Mouse (Mus musculus): Measurements from ENCODE around the gene Commd9. TPM values are rescaled to one million over a fixed set of nuclear protein-coding genes. Genes with fewer than 3 reads are reported as not detected.

Gene Commd9
- polyA plus RNA-seq (2012; ENCODE audit: insufficient read depth, insufficient read length, missing spikeins) = 24.9 and 29.8 TPM in 2 replicates

GRCm38 (mm10) chr2:101885768-101886438 lies at the start of gene Commd9:
TSS of gene Commd9 (plus strand) at chr2:101886247.
- Histone ChIP-seq H3K4me3 (ENCODE audit: insufficient read depth, low read length) (peak within 1 kb of the TSS; percentile 71), H3K27ac (ENCODE audit: insufficient read depth, low read depth, low read length) (peak within 1 kb of the TSS; percentile 27), H3K4me1 (ENCODE audit: control insufficient read depth, insufficient read depth, low read length) (peaks cover 34% of the 10 kb centered on the region)
- no peak for TF ChIP-seq CTCF (IDR thresholded peaks at IDR 0.05; ENCODE audit: low read depth, low read length)
- TF ChIP-seq POLR2A (IDR thresholded peaks at IDR 0.05; ENCODE audit: borderline replicate concordance, low read depth, low read length) = no peak

GRCm38 (mm10) chr2:101842756-101843155 lies 43.3 kb upstream of the Commd9 start:
- Histone ChIP-seq H3K4me3 (ENCODE audit: insufficient read depth, low read length) (no peak overlapping the region), H3K4me1 (ENCODE audit: control insufficient read depth, insufficient read depth, low read length) (no peaks in the 10 kb centered on the region), H3K27ac (ENCODE audit: insufficient read depth, low read depth, low read length) (no peak overlapping the region)
- TF ChIP-seq POLR2A (IDR thresholded peaks at IDR 0.05; ENCODE audit: borderline replicate concordance, low read depth, low read length) (no peak), CTCF (IDR thresholded peaks at IDR 0.05; ENCODE audit: low read depth, low read length) (no peak)

DNA sequence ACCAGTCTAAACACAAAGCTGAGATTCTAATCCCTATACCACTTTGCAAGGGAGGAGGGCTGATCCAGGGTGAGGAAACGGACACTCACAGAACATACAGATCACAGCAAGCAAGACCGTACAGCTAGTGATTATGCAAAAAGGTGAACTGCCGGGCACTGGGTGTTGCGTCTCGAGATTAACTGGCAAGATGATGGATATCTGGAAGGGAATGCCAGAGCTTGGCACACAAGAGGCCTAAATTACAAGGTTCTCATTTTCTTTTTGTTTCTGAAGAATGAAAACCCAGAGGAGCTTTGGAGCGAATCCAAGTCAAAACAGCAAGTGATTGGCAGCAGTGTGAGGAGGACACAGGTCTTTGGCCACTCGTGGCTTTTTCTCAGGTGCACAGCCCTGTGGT lies 31.3 kb upstream of the Commd9 start:
- Histone ChIP-seq H3K4me3 (ENCODE audit: insufficient read depth, low read length) (no peak overlapping the region), H3K4me1 (ENCODE audit: control insufficient read depth, insufficient read depth, low read length) (peaks cover 6% of the 10 kb centered on the region; the same call in 1 of the 2 replicates), H3K27ac (ENCODE audit: insufficient read depth, low read depth, low read length) (no peak overlapping the region)
- no peak for TF ChIP-seq POLR2A (IDR thresholded peaks at IDR 0.05; ENCODE audit: borderline replicate concordance, low read depth, low read length)
- no peak for TF ChIP-seq CTCF (IDR thresholded peaks at IDR 0.05; ENCODE audit: low read depth, low read length)

- Histone ChIP-seq H3K27ac (ENCODE audit: insufficient read depth, low read depth, low read length) (no peak overlapping the region), H3K4me3 (ENCODE audit: insufficient read depth, low read length) (no peak overlapping the region), H3K4me1 (ENCODE audit: control insufficient read depth, insufficient read depth, low read length) (peaks cover 6% of the 10 kb centered on the region; the same call in 1 of the 2 replicates)
- TF ChIP-seq POLR2A (IDR thresholded peaks at IDR 0.05; ENCODE audit: borderline replicate concordance, low read depth, low read length) (no peak), CTCF (IDR thresholded peaks at IDR 0.05; ENCODE audit: low read depth, low read length) (no peak)
Observed at GRCm38 (mm10) chr2:101856174-101856573, 29.9 kb upstream of the Commd9 start.

DNA sequence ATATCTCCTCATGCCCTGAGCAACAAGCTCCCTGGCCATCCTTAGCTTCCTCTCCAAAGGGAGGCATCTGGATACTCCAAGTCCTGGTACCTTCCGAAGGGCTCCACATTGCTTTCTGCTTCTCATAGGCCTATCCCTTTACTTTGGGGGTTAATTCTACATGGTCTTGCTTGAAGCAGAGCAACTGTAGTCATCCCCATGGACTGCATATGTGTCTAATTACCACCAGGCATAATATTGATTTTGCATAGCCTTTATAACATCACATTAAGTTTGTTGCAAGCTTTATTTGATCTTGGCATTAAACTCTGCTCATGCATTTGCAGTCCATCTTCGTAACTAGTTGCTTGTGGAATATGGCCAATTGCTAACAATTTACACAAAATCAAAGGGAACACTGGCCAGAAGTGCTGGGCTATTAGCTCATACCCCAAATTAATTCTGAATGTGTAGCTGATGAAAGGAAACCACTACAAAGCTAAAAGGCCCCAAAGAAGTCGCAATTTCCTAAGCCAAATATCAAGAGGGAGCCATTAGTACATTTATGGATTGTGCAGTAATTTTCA lies 25.0 kb upstream of the Commd9 start:
- peaks cover 5% of the 10 kb centered on the region; the same call in 1 of the 2 replicates for H3K4me1 ChIP-seq (ENCODE audit: control insufficient read depth, insufficient read depth, low read length)
- H3K4me3 ChIP-seq (ENCODE audit: insufficient read depth, low read length) = no peak overlapping the region
- TF ChIP-seq POLR2A (IDR thresholded peaks at IDR 0.05; ENCODE audit: borderline replicate concordance, low read depth, low read length) (no peak), CTCF (IDR thresholded peaks at IDR 0.05; ENCODE audit: low read depth, low read length) (no peak)
- no peak overlapping the region for H3K27ac ChIP-seq (ENCODE audit: insufficient read depth, low read depth, low read length)

- Histone ChIP-seq H3K4me1 (ENCODE audit: control insufficient read depth, insufficient read depth, low read length) (0 out of 2 replicates have a peak, but pooled peaks cover 2% of the 10 kb centered on the region), H3K27ac (ENCODE audit: insufficient read depth, low read depth, low read length) (no peak overlapping the region), H3K4me3 (ENCODE audit: insufficient read depth, low read length) (no peak overlapping the region)
- TF ChIP-seq POLR2A (IDR thresholded peaks at IDR 0.05; ENCODE audit: borderline replicate concordance, low read depth, low read length) (no peak), CTCF (IDR thresholded peaks at IDR 0.05; ENCODE audit: low read depth, low read length) (no peak)
Observed at GRCm38 (mm10) chr2:101862219-101863123, 23.6 kb upstream of the Commd9 start.

GRCm38 (mm10) chr2:101868683-101869082 lies 17.4 kb upstream of the Commd9 start:
- no peak for TF ChIP-seq CTCF (IDR thresholded peaks at IDR 0.05; ENCODE audit: low read depth, low read length)
- no peak for TF ChIP-seq POLR2A (IDR thresholded peaks at IDR 0.05; ENCODE audit: borderline replicate concordance, low read depth, low read length)
- Histone ChIP-seq H3K4me3 (ENCODE audit: insufficient read depth, low read length) (no peak overlapping the region), H3K27ac (ENCODE audit: insufficient read depth, low read depth, low read length) (no peak overlapping the region), H3K4me1 (ENCODE audit: control insufficient read depth, insufficient read depth, low read length) (peaks cover 5% of the 10 kb centered on the region; the same call in 1 of the 2 replicates)

DNA sequence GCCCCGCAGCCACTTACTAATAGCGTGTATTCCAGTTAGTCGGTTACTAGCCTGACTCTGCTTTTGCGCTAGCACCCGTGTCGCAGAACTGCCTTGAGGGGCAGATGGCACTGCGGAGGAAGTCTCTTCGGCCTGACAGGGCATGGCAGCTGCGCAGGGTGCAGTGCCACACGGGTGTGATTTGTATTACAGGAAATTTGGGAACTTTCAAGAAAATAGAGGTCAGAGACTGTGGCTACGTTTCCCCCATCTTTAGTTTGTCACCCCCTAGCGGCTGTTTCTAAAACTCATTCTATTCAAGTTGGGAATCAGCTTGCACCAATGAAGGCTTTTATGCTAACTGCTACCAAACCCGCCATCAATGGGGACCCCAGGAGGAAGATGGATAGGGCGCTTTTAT lies 14.9 kb upstream of the Commd9 start:
- TF ChIP-seq CTCF (IDR thresholded peaks at IDR 0.05; ENCODE audit: low read depth, low read length) = peak; percentile 48; the same call in 1 of the 2 replicates
- no peak for TF ChIP-seq POLR2A (IDR thresholded peaks at IDR 0.05; ENCODE audit: borderline replicate concordance, low read depth, low read length)
- no peak overlapping the region for H3K27ac ChIP-seq (ENCODE audit: insufficient read depth, low read depth, low read length)
- no peak overlapping the region for H3K4me3 ChIP-seq (ENCODE audit: insufficient read depth, low read length)
- peaks cover 5% of the 10 kb centered on the region; the same call in 1 of the 2 replicates for H3K4me1 ChIP-seq (ENCODE audit: control insufficient read depth, insufficient read depth, low read length)

- peak overlapping the region; percentile 23 for H3K4me3 ChIP-seq (ENCODE audit: insufficient read depth, low read length)
- TF ChIP-seq POLR2A (IDR thresholded peaks at IDR 0.05; ENCODE audit: borderline replicate concordance, low read depth, low read length) (no peak), CTCF (IDR thresholded peaks at IDR 0.05; ENCODE audit: low read depth, low read length) (no peak)
- H3K27ac ChIP-seq (ENCODE audit: insufficient read depth, low read depth, low read length) = peak overlapping the region; percentile 49
- H3K4me1 ChIP-seq (ENCODE audit: control insufficient read depth, insufficient read depth, low read length) = peaks cover 32% of the 10 kb centered on the region
Observed at GRCm38 (mm10) chr2:101881471-101882162, 4.4 kb upstream of the Commd9 start.

Data from bone marrow macrophage, adult 2 months (primary cell).